Mouse (Mus musculus): Measurements from ENCODE around the gene Scd2.
"Not testable (repeated sequence)": the region's sequence is repeated elsewhere in the genome, so short reads cannot be mapped to it uniquely, and the experiment has no call there.

Gene Scd2

DNA sequence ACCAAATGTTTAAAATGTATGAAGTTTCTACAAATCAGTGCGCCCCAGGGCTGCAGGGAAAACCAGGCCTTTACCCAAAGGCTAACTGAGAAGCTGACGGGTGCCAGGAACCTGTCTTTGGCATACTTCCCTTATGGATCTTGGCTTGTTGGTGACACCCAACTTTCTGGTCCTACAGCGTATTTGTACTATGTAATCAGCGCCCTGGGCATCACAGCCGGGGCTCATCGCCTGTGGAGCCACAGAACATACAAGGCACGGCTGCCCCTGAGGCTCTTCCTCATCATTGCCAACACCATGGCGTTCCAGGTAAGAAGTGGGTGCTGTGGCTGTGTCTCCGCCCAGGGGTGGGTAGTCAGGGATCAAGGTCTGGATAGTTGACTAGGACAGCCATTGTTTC is 4.4 kb downstream of the Scd2 start:
- DNase-seq: no peak

DNA sequence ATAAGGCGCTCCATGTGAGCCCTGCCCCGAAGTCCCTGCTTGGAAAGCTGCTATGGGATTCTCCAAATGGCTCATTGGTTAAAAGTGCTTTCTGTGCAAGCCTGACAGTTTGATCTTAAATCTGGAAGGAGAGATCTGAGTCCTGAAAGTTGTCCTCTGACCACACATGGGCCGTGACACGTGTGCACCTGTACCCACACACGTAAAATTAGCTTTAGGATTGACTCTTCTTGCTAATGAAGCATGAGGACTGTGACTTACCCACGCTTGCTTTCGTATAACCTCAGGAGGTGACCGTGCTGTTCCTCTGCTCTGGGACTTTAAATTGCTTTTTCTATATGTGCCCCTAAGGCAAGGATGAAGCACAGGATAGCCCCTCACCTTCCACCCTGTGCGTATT is 5.6 kb downstream of the Scd2 start:
- DNase-seq: no peak

DNA sequence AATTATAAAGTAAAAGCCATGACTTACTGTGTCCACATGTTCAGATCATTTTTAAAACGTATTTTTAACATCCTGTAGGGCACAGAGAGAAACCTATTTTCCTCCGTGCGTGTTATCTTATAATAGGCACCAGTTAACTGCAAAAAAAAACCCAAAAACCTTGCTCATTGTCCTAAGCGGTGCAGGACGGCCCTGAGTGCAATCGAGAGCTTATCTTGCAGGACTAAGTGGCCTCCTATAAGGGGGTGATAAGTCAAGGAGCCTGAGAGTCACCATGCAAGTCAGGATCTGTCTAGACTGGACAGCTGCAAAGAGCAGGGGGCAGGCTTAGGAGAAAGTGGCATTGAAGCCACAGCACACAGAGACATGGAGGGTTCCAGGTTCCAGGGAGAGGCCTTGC is 6.4 kb downstream of the Scd2 start:
- DNase-seq: no peak

DNA sequence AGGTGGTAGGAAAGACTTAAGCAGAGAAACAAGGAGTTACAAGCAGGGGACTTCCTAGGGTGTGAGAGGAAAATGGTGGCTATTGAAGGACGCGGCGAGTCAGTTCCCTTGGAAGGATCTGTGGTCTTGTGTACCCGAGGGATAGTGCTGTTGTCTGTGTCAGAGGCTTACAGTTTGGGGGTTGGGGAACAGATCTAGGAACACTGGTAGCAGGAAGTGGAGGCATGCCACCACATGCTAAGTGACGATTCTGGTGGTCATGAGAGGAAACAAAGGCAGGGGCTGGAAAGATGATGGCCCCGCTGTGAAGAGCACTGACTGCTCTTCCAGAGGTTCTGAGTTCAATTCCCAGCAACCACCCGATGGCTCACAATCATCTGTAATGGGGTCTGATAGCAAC is 7.0 kb downstream of the Scd2 start:
- DNase-seq: no peak

DNA sequence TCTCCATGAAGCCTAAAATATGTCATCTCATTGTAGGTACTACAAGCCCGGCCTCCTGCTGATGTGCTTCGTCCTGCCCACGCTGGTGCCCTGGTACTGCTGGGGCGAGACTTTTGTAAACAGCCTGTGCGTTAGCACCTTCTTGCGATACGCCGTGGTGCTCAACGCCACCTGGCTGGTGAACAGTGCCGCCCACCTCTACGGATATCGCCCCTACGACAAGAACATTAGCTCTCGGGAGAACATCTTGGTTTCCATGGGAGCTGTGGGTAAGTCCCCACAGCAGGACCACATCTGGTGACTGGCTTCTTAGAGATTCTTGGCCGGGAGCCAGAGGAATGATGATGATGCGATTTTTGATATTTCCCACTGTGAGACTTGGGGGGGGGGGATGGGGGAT is 7.7 kb downstream of the Scd2 start:
- DNase-seq: no peak

DNA sequence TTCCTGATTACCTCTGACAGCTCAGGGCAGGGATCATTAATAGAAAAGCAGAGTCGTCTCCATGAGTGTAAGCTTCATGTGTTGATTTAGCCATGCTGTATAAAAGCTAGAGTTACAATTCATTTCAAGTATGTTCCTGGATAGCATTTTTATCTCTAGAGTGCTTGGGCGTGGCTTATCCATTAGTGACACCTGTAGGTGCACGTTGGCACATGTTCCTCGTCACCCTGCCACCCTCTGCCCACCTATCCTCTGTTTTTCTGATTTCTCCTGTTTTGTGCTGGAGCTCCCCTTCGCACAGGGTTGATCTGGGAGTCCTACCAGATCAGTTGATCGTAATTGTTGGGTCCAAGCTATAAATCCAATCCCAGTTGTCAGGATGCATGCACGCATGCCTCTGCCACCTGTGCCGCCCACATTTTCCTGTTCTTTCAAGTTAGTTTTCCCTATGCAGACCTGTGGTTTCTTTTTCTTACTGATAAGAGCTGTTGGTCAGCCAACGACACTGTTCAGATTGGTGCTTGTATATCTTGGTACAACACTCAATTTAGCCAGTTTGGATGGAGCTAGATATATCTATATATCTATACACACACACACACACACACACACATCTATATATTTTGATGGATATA is 8.3 kb downstream of the Scd2 start:
- no peak for DNase-seq

DNA sequence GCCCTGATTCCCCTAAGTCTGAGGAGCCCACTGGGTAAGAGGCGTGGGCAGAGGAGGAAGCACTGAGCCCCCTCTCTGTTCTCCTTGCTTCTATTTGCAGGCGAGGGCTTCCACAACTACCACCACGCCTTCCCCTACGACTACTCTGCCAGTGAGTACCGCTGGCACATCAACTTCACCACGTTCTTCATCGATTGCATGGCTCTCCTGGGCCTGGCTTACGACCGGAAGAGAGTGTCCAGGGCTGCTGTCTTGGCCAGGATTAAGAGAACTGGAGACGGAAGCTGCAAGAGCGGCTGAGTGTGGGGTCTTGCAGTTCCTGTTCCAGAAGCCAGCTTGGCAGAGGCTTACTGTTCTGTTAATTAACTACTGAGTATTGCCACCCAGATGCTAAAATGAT is 9.4 kb downstream of the Scd2 start:
- no peak for DNase-seq

DNA sequence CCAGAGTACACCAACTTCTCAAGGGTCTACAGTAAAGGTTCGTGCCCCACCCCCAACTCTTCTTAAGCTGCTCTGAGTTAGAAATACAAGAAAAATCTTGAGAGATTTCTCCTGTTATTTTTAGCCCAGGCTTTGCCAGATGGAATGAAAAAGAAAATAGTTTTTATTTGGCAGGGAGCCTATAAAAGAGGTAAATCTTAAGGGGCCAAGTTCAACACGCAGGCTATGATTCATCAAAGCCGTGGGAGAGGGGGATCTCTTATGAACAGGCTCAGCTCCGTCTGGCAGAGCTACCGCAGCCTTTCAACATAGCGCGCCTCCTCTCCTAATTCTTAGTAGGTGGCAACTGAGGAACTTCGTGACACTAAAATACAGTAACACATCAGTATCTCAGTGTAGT is 10.0 kb downstream of the Scd2 start:
- DNase-seq: no peak

DNA sequence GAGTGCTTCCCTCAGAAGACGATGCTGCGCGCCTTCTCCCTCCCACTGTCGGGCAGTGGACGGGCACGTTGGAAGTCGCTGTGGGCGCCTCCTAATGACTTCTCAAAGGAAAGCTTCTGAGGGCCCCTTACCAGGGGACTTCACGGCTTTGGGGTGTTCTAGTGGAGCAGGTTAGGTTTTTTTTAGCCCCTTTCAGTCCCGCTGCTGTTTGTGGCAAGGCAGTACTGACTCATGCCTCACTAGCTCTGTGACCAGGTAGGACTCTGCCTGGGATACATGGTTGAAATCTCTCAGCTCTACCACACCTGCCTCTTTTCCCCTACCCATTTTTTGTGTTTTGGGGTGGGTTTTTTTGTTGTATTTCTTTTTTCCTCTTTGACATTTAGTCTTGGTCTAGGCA is 10.9 kb downstream of the Scd2 start:
- no peak for DNase-seq

DNA sequence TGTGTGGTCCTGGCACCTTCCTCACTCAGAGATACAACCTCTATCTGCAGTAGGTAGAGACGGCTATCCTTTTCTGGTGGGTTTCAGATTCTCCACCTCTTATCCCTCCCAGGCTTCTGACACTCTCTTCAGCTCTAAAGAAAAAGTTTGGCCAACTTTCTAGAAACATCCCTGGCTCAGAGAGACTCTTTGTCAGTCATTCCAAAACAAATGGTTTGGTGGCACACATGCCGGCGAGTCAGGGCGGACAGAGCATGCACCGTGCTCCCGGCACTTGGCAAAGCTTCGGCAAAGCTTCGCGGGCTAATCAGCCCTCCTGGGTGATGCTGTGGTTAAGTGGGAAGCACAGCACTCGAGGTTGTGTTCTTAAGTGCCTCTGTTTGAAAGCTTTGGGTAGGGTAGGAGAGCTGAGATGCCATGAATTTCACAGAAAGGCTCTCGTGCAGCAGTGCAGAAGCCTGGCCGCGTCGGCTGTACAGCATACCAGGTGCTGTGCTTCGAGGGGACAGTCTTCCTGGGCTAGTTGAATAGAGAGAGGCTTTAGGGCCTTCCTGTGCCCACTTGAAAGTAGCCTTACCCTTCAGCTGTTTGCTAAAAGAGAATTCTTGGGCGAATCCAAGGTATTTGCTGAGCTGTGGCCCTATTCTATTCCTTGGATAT is 11.5 kb downstream of the Scd2 start:
- DNase-seq: no peak

DNA sequence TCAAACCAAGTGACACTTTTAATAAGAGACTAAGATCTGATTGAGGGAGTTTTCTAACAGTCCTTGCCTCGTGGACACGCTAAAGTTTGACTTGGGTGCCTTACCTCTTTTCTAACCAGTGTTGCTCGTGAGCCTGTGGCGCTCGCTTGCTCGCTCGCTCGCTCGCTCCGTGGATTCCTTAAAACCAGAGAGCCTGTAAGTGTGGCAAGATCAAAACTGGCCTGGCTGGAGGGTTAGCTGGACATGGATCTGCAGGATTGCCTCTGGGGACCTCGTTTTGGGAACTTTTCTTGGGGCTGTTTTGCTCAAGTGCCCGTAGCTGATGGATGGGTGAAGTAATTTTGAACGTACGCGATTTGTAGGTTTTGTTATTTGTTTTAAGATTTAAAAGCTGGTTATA is 12.2 kb downstream of the Scd2 start:
- no peak for DNase-seq

DNA sequence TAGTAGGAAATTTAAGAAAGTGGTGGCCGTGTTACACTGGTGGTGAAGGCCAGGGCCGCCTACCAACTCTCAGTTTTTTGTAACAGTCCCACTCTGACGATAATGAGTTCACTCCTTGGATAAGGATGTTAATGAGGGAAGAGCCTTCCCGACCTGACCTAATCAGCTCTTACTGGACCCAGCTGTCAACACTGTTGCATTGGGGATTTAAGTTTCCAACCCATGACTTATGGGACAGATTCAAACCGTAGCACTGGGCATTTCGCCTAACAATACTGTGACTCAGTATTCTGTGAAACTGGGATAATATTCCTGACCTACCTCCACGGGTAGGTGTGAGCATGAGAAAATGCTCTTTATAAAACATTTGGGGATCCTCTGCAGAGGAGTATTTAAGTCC is 12.7 kb downstream of the Scd2 start:
- no peak for DNase-seq

DNA sequence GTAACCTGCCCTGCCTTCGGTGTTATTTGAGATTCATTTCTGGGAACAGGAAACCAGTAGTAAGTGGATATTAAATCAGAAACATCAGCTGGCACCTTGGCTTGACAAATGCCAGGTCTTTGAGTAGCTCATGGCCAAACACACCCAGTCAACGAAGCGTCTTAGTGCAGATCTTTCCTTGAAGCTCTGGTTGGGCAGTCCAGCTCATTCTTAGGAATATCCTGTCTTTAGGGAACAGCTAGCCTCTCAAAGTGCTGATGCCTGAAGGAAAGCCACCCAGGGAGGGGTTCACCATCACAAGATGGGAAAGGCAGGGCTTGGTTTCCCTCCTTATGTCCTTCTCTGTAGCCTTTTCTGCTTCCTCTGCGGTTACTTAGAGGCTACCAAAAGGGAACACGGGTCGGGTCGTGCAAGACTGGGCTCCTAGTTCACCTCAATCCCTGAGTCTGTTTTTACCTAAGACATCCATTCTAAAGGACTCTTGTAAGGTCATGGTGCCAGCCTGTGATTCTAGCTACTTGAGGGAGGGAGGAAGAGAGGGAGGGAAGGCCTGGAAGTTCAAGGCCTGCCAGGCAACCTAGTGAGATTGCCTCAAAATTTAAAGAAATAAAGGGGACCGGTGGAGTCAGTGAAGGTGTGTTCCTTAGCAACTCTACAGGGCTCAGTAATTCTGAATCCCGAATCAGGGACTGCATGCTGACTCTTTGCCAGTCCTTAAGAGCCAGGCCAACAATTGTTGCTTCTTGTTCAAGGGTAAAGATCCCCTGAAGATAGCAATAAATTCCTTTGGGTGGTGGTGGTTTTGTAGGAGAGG is 13.8 kb downstream of the Scd2 start:
- DNase-seq: no peak

DNA sequence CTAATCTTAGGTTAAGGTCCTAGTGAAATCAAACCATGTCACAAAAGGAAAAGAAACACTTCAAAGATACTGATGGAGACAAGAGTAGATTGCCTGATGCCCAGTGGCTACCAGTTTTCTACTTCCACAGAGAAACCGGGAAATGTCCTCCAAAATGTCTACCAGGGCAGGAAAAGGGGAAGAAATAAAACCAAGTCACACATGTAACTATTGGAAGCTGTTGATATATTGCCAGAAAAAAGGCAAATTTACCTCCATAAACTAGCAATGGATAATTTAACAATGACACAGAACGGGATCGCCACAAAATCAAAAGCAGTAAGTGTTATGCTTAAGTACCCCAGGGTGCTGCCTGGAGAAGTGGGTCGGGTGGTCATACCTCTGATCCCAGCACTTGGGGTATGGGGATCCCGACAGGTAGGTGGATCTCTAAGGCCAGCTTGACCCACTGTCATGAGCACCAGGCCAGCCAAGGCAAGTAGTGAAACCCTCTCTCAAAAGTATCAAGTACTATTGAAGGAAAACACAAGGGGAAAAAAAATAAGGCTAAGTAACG is 14.5 kb downstream of the Scd2 start:
- DNase-seq: no peak

DNA sequence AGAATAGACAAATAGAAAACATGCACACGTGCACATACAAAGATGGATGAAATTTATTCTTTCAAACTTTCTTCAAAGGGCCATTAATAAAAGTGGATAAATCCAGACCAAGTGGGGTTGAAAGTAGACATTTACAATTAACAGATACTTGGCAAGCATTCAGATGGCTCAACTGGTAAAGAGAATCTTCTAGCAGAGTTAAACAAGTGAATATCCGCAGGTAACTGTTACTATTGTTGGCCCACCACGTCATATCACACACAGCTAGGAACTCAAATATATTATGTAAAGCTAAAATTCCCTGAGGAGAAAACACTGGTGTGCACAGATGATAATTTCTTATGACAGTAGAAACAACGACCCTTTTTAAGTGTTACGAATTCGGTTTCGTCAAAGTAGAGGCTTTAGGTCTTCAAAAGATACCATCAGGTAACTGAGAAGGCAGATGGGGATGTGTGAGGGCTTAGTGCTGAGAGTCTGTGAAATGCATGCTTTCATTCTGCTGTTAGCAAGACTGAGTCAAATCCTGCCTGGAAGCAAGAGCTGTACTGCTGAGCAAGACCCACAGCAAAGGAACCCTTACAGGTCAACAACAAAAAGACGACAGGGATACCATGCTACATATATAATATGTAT is 15.3 kb downstream of the Scd2 start:
- DNase-seq: no peak

DNA sequence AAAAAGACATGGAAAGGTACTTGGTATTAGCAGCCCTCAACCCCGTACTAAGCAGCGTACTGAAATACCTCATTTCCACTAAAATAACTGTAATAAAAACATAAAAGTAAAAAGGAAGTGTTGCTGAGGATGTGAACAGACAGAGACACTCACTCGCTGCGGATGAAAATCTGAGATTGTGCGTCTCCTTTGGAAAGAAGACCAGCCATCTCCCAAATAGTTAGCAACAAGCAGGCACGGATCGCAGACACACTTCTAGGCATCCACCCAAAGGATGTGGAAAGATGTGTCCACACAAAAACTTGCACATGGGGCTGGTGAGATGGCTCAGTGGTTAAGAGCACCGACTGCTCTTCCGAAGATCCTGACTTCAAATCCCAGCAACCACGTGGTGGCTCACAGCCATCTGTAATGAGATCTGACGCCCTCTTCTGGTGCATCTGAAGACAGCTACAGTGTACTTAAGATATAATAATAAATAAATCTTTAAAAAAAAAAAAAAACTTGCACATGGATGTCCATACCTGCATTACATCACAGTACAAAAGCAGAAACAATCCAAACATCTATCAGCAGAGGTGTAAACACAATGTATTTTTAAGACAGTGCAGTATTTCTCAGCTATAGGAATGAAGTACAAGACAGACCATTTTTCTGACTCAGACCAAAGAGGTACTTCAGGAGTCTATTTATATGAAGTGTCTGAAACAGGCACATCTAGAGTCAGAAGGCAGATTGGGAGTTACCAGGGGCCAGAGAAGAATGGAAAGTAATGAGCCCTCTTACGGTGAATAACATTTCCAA is 16.1 kb downstream of the Scd2 start:
- no peak for DNase-seq

DNA sequence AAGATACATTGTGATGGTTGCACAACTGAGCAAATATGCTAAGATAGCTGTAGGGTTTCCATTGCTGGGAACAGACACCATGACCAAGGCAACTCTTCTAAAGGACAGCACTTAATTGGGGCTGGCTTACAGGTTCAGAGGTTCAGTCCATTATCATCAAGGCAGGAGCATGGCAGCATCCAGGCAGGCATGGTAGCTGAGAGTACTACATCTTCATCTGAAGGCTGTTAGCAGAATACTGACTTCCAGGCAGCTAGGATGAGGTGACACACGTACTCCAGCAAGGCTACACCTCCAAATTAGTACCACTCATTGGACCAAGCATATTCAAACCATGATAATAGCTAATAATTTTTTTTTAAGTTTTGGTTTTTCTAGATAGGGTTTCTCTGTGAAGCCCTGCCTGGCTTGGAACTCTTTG is 16.7 kb downstream of the Scd2 start:
- not testable (repeated sequence) for DNase-seq

DNA sequence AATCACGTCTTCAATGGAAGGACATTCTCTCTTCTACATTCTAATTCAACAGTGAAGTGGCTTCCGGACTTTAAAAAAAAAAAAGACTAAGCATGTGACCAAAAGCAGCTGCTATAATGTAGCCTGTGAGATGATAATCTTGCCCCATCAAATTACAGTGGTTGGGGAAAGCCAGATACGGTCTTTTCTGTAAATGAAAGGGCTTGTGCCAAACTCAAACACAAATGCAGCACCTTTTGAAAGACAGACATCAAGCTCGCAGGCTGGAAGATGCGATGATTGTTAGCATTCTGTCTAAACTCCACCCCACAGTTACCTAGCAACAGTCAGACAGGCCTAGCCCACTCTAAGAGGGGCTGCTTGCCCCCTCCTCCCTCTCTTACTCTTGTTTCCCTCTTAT is 17.3 kb downstream of the Scd2 start:
- DNase-seq: no peak

DNA sequence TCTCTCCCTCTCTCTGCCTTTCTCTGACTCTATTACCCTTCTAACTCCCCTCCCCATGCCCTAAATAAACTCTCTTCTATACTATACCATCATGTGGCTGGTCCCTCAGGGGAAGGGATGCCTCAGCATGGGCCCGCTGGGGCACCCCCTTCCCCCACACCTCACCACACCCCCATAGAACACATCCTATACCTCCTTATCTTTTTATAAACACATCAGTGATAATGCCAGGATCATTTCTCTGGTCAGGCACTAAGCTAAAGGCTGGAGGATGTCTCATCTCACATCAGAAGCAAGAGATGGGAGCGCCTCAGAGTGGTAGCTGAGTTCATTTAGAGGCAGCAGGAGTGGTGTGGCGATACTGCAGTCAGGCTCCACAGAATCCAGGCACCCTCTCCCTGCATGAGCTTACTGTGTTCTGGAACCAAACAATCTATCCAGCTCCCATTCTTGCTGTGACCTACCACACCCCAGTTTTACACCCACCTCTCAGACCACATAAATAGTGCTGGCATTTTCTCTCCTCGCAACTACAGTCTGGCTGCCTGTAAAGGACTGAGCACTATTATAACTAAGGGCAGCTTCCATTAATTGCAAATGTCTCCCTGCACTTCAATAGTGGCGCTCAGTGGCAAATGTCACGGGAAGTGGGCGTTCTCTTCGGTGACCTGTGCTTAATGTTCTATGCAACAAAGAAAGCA is 18.0 kb downstream of the Scd2 start:
- DNase-seq: no peak

DNA sequence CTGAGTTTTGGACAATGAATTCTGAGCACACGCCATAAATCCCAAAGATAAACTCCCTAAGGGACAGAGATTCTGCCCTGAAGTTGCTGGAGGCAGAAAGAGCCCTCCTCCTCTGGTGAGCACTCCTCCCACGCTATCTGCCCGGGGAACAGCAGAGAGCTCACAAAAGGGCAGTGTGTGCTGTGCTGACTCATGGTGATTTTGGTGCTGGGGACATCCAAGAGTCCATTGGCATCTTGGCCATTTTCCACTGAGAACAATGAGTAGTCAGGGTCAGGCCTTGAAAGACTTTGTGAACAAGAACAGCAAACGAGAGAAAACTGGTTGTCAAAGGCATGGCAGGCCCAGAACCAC is 18.5 kb downstream of the Scd2 start:
- DNase-seq: no peak

DNA sequence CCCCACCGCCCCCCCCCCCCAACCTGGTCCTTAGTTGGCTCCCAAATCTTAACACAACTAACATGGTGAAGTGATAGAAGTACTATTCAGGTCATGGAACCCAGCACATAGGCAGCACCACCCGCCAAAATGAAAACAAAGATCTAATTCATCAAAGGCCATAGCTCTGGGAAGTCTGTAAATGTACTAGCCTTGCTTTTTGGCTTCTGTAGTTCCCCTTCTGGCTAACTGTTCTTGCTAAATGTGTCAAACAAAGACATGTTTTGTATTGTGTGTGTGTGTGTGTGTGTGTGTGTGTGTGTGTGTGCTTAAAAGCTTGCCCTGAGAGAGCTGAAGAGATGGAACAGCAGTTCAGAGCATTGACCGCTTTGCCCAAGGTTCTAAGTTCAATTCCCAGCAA is 19.6 kb downstream of the Scd2 start:
- DNase-seq: no peak

DNA sequence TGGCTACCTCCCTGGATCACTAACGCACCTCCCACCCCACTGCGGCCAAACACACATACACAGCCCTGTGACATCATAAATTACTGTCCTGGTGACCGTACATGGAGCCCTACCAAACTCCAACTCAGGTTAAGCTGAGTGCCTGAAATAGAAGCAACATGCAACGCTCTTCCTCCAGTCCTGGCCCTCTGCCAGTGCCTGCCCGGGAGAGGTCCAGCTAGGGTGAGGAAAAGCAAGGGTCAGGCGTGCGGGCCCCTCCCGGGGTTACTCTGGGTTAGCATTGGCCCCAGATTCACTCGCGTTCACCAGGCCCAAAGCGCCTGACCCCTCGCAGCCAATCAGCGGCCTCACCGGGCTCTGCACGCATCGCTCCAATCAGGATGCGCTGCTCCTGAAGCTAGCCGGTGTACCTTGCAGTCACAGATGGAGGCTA is 20.9 kb downstream of the Scd2 start:
- DNase-seq: peak; percentile 57 to 66

Data from B cell, adult 2 months (primary cell).